Mouse (Mus musculus) bone marrow, adult 2 months (tissue): ENCODE data around the gene Cdh1. TPM values are rescaled to one million over a fixed set of nuclear protein-coding genes. Genes with fewer than 3 reads are reported as not detected.

ENCODE experiments used
- H3K27ac ChIP-seq: fragments of 200-500 bp; 2 replicates; pipeline ENCODE4 v1.5.1; 2012; ENCODE audit warnings: low read depth, mild to moderate bottlenecking, control low read depth, inconsistent platforms, low read length; ENCODE audit not compliant: control insufficient read depth, poor library complexity, insufficient read depth
- H3K4me1 ChIP-seq: fragments of 200-500 bp; 2 replicates; pipeline ENCODE4 v1.6.1; 2011; ENCODE audit warnings: low read length; ENCODE audit not compliant: control insufficient read depth, insufficient read depth
- H3K4me3 ChIP-seq: fragments of 200-500 bp; replicated peaks from 2 replicates; pipeline ENCODE3; 2011; ENCODE audit warnings: mild to moderate bottlenecking, low read depth, low read length, control low read depth; ENCODE audit not compliant: control insufficient read depth
- CTCF ChIP-seq: fragments of 200-500 bp; IDR thresholded peaks from 2 replicates; pipeline ENCODE4 v1.5.1; 2011; ENCODE audit warnings: low read length, control low read depth; ENCODE audit not compliant: control insufficient read depth, insufficient read depth
- POLR2A ChIP-seq: fragments of 200-500 bp; IDR thresholded peaks from 2 replicates; pipeline ENCODE4 v1.6.1; 2011; ENCODE audit warnings: low read depth, mild to moderate bottlenecking, control low read depth, low read length, borderline replicate concordance; ENCODE audit not compliant: control insufficient read depth
- WGBS: fragments of 180-500 bp; shearing (Covaris S2); methylation state at CpG from one replicate; pipeline ENCODE4 v1.1.7; 2018; 5-methylcytosine and 5-hydroxymethylcytosine counted together
- polyA plus RNA-seq: library from polyadenylated mRNA; stranded (reverse); fragments of >200 nt; gene quantifications from 2 replicates; pipeline ENCODE4 v1.2.4, GENCODE M21; 2011; ENCODE audit warnings: low replicate concordance; ENCODE audit not compliant: missing spikeins, insufficient read depth, insufficient read length

Gene Cdh1
- polyA plus RNA-seq, 1 experiment: 6.8 TPM

DNA sequence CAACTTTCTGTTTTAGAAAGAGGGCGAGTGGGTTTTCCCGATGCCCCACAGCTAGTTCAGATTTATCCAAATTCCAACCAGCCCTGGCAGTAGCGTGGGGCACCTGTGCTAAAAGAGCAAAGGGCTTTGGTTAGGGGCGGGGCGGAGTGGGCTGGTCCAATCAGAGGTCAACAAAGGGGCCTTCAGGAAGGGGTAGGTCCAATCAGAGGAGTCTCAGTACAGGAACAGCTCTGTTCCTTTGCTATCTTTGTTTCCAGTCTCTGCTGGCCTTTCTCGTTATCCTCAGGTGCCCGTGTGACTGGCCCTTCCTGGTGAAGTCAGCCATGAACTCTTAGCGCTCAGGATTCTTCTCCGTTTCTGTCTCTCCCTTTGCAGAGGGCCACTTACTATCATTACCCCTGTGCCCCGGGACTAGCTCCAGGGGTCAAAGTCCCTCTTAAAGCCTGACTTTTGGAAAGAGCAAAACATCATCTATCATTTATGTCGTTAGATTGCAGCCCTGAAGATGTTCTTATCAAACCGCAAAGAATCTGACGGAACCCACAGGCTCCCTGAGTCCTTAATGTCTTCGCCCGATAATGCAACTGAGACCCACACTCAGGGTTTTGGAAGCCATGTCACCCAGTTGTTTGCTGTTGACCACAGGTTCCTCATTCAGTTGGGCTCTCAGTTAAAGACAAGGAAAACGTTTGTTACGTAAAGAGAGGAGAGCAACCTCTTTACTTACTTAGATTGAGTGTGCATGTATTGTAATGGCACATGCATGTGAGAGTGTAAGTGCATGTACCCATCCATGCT, 30.4 kb downstream of the Cdh1 start:
- H3K27ac ChIP-seq: no peak overlapping the region; the same call in 1 of the 2 replicates
- H3K4me1 ChIP-seq: peaks cover 1% of the 10 kb centered on the region
- WGBS: 33% methylated on average over 17 of the region's 17 CpGs
- TF ChIP-seq POLR2A: no peak
- TF ChIP-seq CTCF: no peak
- H3K4me3 ChIP-seq: no peak overlapping the region

DNA sequence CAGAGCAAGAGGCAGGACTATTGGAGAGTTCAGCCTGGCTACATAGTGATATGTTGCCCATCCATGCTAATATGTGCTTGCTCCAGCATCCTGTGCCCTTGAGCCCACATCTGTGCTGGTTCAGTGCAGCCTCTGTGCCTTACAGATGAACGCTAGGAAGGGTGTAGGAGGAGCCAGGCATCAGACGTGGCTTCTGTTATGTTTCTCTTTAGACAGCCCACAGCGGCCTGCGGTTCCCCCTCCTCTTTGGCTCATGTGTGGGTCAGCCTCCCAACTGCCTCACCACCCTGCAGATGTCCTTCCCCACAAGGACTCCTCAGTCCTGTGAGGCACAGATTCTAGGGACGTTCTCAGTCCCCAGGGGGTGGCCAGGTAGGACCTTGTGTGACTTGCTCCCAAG, 32.1 kb downstream of the Cdh1 start:
- Histone ChIP-seq H3K27ac (no peak overlapping the region), H3K4me3 (no peak overlapping the region), H3K4me1 (peaks cover 1% of the 10 kb centered on the region)
- WGBS: 14% methylated on average over 5 of the region's 5 CpGs
- TF ChIP-seq CTCF (no peak), POLR2A (no peak)

DNA sequence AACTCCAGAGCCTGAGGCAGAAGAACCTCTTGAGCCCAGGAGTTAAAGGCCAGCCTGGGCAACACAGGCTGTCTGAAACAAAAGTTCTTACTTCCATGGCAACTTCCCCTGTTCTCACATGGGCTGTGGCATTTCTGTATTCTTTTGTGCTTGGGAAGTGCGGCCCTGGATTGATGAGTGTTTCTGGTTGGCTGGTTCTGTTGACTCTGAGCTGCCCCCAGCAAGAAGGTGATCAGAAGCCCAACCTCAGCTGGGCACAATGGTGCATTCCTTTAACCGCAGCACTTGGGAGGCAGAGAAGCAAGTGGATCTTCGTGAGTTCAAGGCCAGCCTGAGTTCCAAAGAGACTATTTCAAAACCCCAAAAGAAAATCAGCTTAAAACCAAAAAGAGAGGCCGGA, 34.3 kb downstream of the Cdh1 start:
- Histone ChIP-seq H3K27ac (no peak overlapping the region), H3K4me1 (peaks cover 1% of the 10 kb centered on the region), H3K4me3 (no peak overlapping the region)
- WGBS: 83% methylated on average over 4 of the region's 4 CpGs
- no peak for TF ChIP-seq POLR2A
- TF ChIP-seq CTCF: no peak

DNA sequence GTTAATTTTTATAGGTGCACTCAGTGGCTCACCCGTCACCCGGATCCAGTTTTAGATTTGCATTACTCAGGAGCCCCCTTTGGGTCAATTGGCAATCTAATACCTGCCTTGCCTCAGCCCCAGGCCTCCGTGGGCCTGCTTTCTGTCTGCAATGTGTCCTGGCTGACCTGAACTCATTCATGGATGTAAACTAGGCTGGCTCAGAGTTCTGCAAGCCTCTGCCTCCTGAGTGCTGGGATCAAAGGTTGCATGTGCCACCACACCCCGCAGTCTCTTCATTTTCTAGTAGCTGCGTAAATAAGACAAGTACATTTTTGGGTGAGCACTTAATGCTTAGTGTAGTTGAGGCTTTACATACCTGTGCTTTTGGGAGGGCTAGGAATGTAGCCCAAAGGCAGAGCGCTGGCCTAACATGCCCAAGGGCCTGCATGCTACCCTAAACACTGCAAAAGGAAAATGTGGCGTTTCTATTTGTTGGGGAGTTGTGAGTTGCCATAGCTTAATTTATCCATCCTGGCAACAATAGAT, 35.7 kb downstream of the Cdh1 start:
- peaks cover 1% of the 10 kb centered on the region for H3K4me1 ChIP-seq
- TF ChIP-seq CTCF: no peak
- TF ChIP-seq POLR2A: no peak
- WGBS: 84% methylated on average over 7 of the region's 7 CpGs
- no peak overlapping the region for H3K27ac ChIP-seq
- H3K4me3 ChIP-seq: no peak overlapping the region

DNA sequence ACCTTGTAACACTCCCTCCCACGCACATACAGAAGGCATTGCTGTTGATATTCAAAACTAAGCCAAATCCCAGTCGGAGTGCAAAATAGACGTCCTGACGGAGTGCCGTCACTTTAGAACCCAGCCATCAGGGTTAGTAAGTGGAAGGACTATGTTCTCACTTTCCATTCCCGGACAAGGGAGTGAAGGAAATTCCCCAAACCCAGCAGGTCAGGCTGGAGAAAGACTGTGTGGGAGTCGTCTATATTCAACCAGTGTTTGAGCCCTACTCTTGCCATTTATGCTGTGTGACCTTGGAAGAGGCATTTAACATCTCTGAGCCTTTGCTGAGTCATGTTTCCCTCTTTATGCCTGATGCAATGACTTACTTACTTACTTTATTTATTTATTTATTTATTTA, 37.1 kb downstream of the Cdh1 start:
- H3K27ac ChIP-seq: no peak overlapping the region
- TF ChIP-seq CTCF (no peak), POLR2A (no peak)
- H3K4me3 ChIP-seq: no peak overlapping the region
- WGBS: 80% methylated on average over 7 of the region's 7 CpGs
- H3K4me1 ChIP-seq: no peaks in the 10 kb centered on the region

DNA sequence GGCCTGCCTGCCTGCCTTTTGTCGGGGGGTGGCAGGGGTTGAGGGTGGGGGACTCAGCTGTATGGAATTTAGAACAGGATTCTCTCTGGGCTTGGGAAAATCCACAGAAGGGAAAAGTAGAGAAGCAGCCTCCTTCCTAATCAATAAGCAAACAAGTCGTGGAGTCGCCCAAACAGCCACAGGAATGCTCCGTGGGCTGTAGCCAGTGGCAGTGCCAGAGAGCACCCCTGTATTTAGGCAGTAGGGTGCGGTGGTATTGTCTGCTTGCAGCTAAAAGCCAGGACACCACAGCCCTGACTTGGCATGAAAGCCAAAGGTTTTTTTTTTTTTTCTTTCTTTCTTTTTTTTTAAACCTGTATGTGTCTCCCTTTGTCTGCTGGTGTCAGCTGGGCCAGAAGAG, 37.8 kb downstream of the Cdh1 start:
- 85% methylated on average over 5 of the region's 5 CpGs for WGBS
- no peak overlapping the region for H3K4me3 ChIP-seq
- no peaks in the 10 kb centered on the region for H3K4me1 ChIP-seq
- no peak overlapping the region for H3K27ac ChIP-seq
- no peak for TF ChIP-seq CTCF
- TF ChIP-seq POLR2A: no peak

DNA sequence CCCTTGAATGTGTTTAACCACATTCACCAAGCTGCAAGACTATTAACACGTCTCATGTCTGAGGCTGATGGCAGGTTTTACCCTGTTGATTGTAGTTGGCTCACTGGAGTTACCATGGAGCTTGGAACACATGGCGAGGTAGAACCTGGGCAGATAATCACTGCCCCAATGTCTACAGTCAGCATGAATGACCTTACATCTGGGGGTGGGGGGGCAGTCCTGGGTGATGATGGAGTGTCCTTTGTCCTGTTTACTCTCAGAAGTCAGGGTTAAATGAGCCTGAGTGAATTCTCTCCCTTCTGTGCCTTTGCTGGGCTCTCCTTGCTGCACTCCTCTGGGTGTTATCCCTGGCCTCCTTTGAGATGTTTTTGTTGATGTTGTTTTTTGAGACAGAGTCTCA, 39.0 kb downstream of the Cdh1 start:
- Histone ChIP-seq H3K27ac (no peak overlapping the region), H3K4me1 (no peaks in the 10 kb centered on the region), H3K4me3 (no peak overlapping the region)
- 65% methylated on average over 2 of the region's 2 CpGs for WGBS
- TF ChIP-seq POLR2A: no peak
- no peak for TF ChIP-seq CTCF

DNA sequence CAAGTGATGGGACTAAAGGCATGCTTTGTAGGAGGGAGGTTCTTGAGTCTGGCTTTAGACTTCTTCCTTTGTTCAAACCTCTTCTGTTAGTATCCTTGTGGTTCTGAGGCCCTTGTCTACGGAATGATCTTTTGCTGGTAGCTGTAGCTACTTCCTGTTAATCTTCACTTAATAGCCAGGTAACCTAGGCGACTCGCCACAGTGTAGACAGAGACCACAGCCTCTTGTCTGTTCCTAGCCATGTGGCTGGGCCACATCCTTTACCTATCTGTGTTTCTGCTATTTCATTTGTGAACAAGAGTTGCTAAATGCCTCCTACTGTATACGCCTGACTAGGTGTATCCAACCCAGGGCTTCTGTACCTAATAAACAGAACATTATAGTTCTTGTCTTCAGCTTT, 39.9 kb downstream of the Cdh1 start:
- no peak overlapping the region for H3K27ac ChIP-seq
- 12% methylated on average over 4 of the region's 4 CpGs for WGBS
- no peaks in the 10 kb centered on the region for H3K4me1 ChIP-seq
- no peak for TF ChIP-seq CTCF
- no peak for TF ChIP-seq POLR2A
- H3K4me3 ChIP-seq: no peak overlapping the region

DNA sequence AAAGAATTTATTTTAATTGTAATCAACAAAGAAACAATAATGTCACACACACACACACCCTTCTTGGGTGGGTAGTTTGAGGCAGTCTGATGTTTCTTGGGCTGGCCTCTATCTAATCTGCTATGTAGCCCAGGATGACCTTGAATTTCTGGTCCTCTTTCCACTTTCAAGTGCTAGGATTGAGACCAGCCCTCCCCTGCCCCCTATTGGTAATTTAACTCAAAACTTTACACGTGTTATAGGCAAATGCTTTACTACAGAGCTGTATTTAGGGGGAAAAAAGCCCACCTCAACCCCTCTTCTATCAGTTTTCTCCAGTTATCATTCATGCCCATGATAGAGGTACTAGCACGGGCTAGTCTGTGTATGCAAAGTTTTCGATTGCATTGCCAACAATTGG, 41.8 kb downstream of the Cdh1 start:
- 60% methylated on average over 3 of the region's 3 CpGs for WGBS
- no peak for TF ChIP-seq POLR2A

DNA sequence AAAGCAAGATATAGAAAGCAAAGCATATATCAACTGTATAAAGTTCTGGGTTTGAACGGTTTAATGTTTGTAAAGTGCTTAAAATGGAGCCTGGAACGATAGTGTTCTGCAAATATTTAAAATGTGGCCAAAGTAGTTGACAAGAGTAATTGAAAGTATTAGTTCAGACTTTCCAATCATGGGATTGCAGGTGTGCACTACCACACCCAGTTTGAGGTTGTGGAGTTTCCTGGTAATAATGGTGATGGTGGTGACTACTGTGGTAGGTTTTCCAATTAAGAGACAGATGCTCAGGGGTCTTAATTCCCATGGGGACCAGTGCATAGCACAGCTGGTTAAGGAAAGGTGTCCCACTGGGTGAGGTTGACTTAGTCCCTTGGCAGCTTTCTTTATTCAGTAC, 43.0 kb downstream of the Cdh1 start:
- WGBS: 81% methylated on average over 2 of the region's 2 CpGs
- Histone ChIP-seq H3K4me3 (no peak overlapping the region), H3K4me1 (no peaks in the 10 kb centered on the region), H3K27ac (no peak overlapping the region)
- TF ChIP-seq CTCF: no peak
- TF ChIP-seq POLR2A: no peak

More for the DNA sequence above, 41.8 kb downstream of the Cdh1 start:
- no peaks in the 10 kb centered on the region for H3K4me1 ChIP-seq
- H3K4me3 ChIP-seq: no peak overlapping the region
- H3K27ac ChIP-seq: no peak overlapping the region
